Mouse (Mus musculus): Measurements from ENCODE around the gene Ppp1r35.

The Ppp1r35 gene

GRCm38 (mm10) chr5:137751221-137751887, 27.3 kb upstream of the Ppp1r35 start:
- in situ Hi-C loops (cut with MboI, MseI) = no loop called here

DNA sequence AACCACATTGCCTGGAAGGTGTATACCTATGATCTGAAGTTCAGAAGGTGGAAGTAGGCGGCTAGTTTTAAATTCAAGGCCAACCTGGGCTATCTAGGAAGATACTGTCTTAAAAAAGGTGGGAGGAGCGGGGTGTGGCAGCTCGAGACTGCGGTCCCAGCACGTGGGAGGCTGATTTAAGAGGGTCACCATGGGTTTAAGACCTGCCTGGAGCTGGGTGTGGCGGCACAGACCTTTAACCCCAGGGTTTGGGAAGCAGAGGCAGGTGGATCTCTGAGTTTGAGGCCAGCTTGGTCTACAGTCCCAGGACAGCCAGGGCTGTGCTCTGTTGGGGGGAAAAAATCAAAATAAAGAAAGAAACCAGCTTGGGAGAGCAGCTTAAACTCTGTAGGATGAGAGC, 26.7 kb upstream of the Ppp1r35 start:
- in situ Hi-C loops (cut with MboI, MseI) = no loop called here

GRCm38 (mm10) chr5:137753111-137753832, 25.4 kb upstream of the Ppp1r35 start:
- in situ Hi-C loops (cut with MboI, MseI) = no loop called here

GRCm38 (mm10) chr5:137755425-137755824, 23.2 kb upstream of the Ppp1r35 start:
- in situ Hi-C loops (cut with MboI, MseI) = no loop called here

DNA sequence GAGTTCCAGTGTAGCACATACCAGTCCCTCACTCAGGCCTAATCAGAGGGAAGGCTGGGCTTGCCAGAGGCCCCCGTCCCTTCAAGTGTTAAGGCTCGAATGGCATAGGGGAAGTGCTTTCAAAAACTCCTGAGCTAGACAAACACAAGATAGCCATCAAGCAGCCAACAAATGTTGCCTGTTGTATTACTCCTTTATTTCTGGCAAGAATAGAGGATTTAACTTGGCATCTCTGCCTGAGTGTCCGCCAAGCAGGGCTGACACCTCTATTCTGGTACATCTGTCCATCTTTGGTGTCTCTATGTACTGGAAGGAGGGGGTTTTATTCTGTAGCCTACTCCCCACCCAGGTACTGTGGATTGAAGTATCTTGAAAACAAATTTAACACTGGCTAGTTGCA, 22.5 kb upstream of the Ppp1r35 start:
- in situ Hi-C loops (cut with MboI, MseI) = no loop called here

- in situ Hi-C loops (cut with MboI, MseI) = no loop called here
These were observed 21.6 kb upstream of the Ppp1r35 start for GRCm38 (mm10) chr5:137756882-137757661.

- in situ Hi-C loops (cut with MboI, MseI) = no loop called here
These were observed 20.8 kb upstream of the Ppp1r35 start for GRCm38 (mm10) chr5:137757887-137758286.

- in situ Hi-C loops (cut with MboI, MseI) = no loop called here
These were observed 19.6 kb upstream of the Ppp1r35 start for GRCm38 (mm10) chr5:137758921-137759534.

DNA sequence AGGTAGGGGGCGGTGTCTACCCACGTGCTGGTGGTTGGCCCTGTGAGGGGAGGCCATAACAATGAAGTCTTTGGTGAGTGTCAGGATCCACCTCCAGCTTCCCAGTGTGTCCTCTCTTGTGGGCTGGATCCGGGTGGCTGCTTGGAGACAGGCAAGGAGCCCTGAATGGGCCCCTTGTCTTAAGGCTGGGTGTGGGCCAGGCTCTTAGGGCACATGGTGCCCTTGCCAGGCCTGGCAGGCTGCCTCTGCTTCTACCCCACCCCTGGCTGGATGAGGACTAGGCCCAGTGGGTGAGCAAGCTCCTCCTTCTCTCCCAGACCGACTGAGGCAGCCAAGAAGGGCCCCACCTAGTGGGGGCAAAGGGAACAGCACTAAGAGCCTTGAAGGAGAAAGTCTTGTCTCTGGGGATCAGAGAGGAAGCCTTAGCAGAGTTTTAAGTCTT, 18.7 kb upstream of the Ppp1r35 start:
- in situ Hi-C loops (cut with MboI, MseI) = loop anchor here (5.0 kb wide), 1 partner anchor 108 kb away; no protein-coding TSS in a partner anchor

GRCm38 (mm10) chr5:137764609-137765340, 13.9 kb upstream of the Ppp1r35 start:
- in situ Hi-C loops (cut with MboI, MseI) = loop anchor here (5.0 kb wide), 1 partner anchor 112 kb away; no protein-coding TSS in a partner anchor

GRCm38 (mm10) chr5:137766270-137766669, 12.4 kb upstream of the Ppp1r35 start:
- in situ Hi-C loops (cut with MboI, MseI) = no loop called here

GRCm38 (mm10) chr5:137768475-137768874, 10.2 kb upstream of the Ppp1r35 start:
- in situ Hi-C loops (cut with MboI, MseI) = no loop called here

GRCm38 (mm10) chr5:137770709-137771108, 7.9 kb upstream of the Ppp1r35 start:
- in situ Hi-C loops (cut with MboI, MseI) = no loop called here

DNA sequence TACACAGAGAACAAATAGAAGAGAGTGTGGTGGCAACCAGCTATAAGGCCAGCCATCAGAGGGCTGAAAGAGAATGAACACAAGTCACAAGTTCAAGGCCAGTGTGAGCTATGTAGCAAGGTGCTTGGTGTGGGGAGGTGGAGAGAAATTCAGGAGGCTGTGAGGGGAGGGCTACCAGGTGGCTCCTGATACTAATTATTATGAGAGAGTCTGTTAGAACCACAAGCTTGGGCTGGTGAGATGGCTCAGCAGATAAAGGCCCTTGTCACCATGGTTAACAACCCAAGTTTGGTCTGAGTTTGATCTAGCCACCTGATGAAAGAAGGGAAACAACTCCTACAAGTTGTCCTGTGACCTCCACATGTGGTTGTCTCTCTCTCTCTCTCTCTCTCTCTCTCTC, 5.9 kb upstream of the Ppp1r35 start:
- in situ Hi-C loops (cut with MboI, MseI) = no loop called here

DNA sequence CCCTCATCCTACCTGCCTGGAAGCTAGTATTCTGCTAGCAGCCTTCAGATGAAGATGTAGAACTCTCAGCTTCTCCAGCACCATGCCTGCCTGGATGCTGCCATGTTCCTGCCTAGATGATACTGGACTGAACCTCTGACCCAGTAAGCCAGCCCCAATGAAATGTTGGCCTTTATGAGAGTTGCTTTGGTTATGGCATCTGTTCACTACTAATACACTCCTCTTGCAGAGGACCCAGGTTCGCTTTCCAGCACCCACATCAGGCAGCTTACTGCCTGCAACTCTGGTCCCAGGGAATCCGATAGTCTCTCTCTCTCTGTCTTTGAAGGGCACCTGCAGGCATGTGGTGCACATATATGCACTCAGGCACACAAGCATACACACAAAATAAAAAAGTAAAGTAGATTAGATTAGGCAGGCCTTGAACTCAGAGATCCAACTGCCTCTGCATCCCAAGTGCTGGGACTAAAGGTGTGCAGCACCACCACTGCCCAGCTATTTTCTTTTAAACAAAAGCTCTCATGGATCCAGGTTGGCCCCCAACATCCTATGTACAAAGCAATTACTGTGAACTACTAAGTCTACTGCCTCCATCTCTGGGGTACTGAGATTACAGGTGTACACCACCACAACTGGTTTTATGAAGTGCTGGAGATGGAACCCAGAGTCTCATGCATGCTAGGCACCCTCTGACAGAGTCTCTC, 2.9 kb upstream of the Ppp1r35 start:
- in situ Hi-C loops (cut with MboI, MseI) = no loop called here

DNA sequence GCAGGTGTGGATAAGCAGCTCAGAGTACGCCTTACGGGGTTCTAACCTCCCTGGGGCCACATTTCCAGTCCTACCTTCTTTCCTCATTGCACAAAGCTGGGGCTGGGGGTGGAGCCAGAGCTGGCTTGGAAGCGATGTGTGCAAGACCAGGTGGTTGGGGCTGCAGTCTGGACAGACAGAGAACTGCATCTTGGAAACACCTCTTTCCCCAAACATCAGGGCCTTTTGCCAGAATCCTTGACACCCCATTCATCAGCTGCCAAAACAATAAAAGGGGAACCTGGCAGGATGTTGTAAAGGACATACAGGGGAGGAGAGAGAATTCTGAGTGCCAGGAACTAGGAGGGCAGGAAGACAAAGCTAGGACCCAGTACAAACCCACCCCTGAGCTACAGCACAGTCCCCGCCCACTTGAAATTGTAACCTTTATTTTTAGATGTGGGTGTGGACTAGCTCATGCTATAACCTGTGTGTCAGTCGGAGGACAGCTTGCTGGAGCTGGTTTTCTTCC, 2.2 kb upstream of the Ppp1r35 start:
- in situ Hi-C loops (cut with MboI, MseI) = no loop called here

GRCm38 (mm10) chr5:137777267-137777845, 1.3 kb upstream of the Ppp1r35 start:
- in situ Hi-C loops (cut with MboI, MseI) = no loop called here

- in situ Hi-C loops (cut with MboI, MseI) = no loop called here
These were observed 644 bp downstream of the Ppp1r35 start for GRCm38 (mm10) chr5:137779053-137779933.

- in situ Hi-C loops (cut with MboI, MseI) = no loop called here
These were observed 3.0 kb downstream of the Ppp1r35 start for GRCm38 (mm10) chr5:137781661-137782060.

Measured in T-helper 1 cell (primary cell).